Mouse (Mus musculus) layer of hippocampus, postnatal 25 days (tissue): ENCODE measurements at regions not wholly inside any gene's neighbourhood (a gene's known extent, or its start where the extent isn't known, plus 50 kb on each side); places are given as distances from the start of the nearest gene placed in this dataset.

ENCODE experiments used
- DNase-seq, 2 experiments: peaks; one replicate each; pipeline ENCODE4 v3.0.0; 2022; ENCODE audit warnings: mixed read lengths in 2 of 2, low spot score in 1 of 2; ENCODE audit errors: extremely low spot score in 1 of 2

GRCm38 (mm10) chr9:31587671-31588070 is 123.4 kb upstream of the Tmem45b start:
- no peak for DNase-seq

GRCm38 (mm10) chr9:31583983-31584382 is 119.7 kb upstream of the Tmem45b start:
- DNase-seq = no peak

GRCm38 (mm10) chr9:31582947-31583346 is 118.7 kb upstream of the Tmem45b start:
- no peak for DNase-seq

GRCm38 (mm10) chr9:31578506-31579173 is 114.4 kb upstream of the Tmem45b start:
- DNase-seq = no peak

GRCm38 (mm10) chr9:31577066-31577465 is 112.8 kb upstream of the Tmem45b start:
- DNase-seq = peak in 1 of 2 experiments; percentile 63

GRCm38 (mm10) chr9:31567029-31567428 is 102.8 kb upstream of the Tmem45b start:
- DNase-seq = no peak

GRCm38 (mm10) chr9:31566257-31567007 is 102.2 kb upstream of the Tmem45b start:
- DNase-seq = peak in 1 of 2 experiments; percentile 33

GRCm38 (mm10) chr9:31564996-31565773 is 100.9 kb upstream of the Tmem45b start:
- DNase-seq = no peak

GRCm38 (mm10) chr9:31563541-31563940 is 99.3 kb upstream of the Tmem45b start:
- no peak for DNase-seq

GRCm38 (mm10) chr9:31560226-31560556 is 95.9 kb upstream of the Tmem45b start:
- no peak for DNase-seq

GRCm38 (mm10) chr9:31559506-31560225 is 95.4 kb upstream of the Tmem45b start:
- DNase-seq = peak; percentile 66 to 68

GRCm38 (mm10) chr9:31543691-31544052 is 79.4 kb upstream of the Tmem45b start:
- no peak for DNase-seq

GRCm38 (mm10) chr9:31542909-31543690 is 78.8 kb upstream of the Tmem45b start:
- peak; percentile 71 to 97 for DNase-seq

GRCm38 (mm10) chr9:31541615-31542191 is 77.4 kb upstream of the Tmem45b start:
- DNase-seq = no peak

GRCm38 (mm10) chr9:31538458-31539210 is 74.4 kb upstream of the Tmem45b start:
- no peak for DNase-seq

GRCm38 (mm10) chr9:31529021-31529420 is 64.8 kb upstream of the Tmem45b start:
- no peak for DNase-seq

- no peak for DNase-seq
These were observed 63.0 kb upstream of the Tmem45b start for GRCm38 (mm10) chr9:31527216-31527615.
